Mouse (Mus musculus) gastrocnemius, postnatal 14 days (tissue): ENCODE measurements at regions not wholly inside any gene's neighbourhood (a gene's known extent, or its start where the extent isn't known, plus 50 kb on each side); places are given as distances from the start of the nearest gene placed in this dataset.

ENCODE experiments used
- DNase-seq: peaks from one replicate; pipeline ENCODE4 v3.0.0; 2021; ENCODE audit warnings: mixed read lengths
- intact Hi-C: fragments of 180-260 bp; cut with DNase I; formaldehyde crosslinking; loops from one replicate; pipeline ENCODE4 v1.15.1; 2025; ENCODE audit warnings: low total_unique reads

- no peak for DNase-seq
- intact Hi-C loops = no loop called here
Observed at GRCm38 (mm10) chr3:148246786-148247185, 743.6 kb downstream of the Adgrl2 start.

GRCm38 (mm10) chr3:148238093-148238492 is 752.3 kb downstream of the Adgrl2 start:
- no peak for DNase-seq
- intact Hi-C loops = no loop called here

GRCm38 (mm10) chr3:148237555-148237954 is 752.8 kb downstream of the Adgrl2 start:
- no peak for DNase-seq

GRCm38 (mm10) chr3:148233616-148234015 is 756.7 kb downstream of the Adgrl2 start:
- intact Hi-C loops = no loop called here
- no peak for DNase-seq

More at GRCm38 (mm10) chr3:148237555-148237954, 752.8 kb downstream of the Adgrl2 start:
- intact Hi-C loops = no loop called here

GRCm38 (mm10) chr3:148229192-148229591 is 761.2 kb downstream of the Adgrl2 start:
- intact Hi-C loops = no loop called here
- no peak for DNase-seq

- intact Hi-C loops = no loop called here
- peak; percentile 13 for DNase-seq
Observed at GRCm38 (mm10) chr3:148228002-148228707, 762.2 kb downstream of the Adgrl2 start.

GRCm38 (mm10) chr3:148220826-148221225 is 769.5 kb downstream of the Adgrl2 start:
- no peak for DNase-seq
- intact Hi-C loops = no loop called here

- intact Hi-C loops = no loop called here
- no peak for DNase-seq
Observed at GRCm38 (mm10) chr3:148220024-148220590, 770.2 kb downstream of the Adgrl2 start.

- no peak for DNase-seq
- intact Hi-C loops = no loop called here
Observed at GRCm38 (mm10) chr3:148202148-148202547, 788.2 kb downstream of the Adgrl2 start.

GRCm38 (mm10) chr3:148186704-148187103 is 803.7 kb downstream of the Adgrl2 start:
- DNase-seq = no peak
- intact Hi-C loops = no loop called here

- intact Hi-C loops = no loop called here
- no peak for DNase-seq
Observed at GRCm38 (mm10) chr3:148167556-148167955, 822.8 kb downstream of the Adgrl2 start.

GRCm38 (mm10) chr3:148159059-148159458 is 831.3 kb downstream of the Adgrl2 start:
- no peak for DNase-seq
- intact Hi-C loops = no loop called here

GRCm38 (mm10) chr3:148158533-148158932 is 831.8 kb downstream of the Adgrl2 start:
- DNase-seq = no peak
- intact Hi-C loops = no loop called here

- DNase-seq = peak; percentile 10
- intact Hi-C loops = no loop called here
Observed at GRCm38 (mm10) chr3:148143776-148144175, 846.6 kb downstream of the Adgrl2 start.

- intact Hi-C loops = no loop called here
- no peak for DNase-seq
Observed at GRCm38 (mm10) chr3:148136791-148137251, 853.5 kb downstream of the Adgrl2 start.

GRCm38 (mm10) chr3:148134646-148135045 is 855.7 kb downstream of the Adgrl2 start:
- no peak for DNase-seq
- intact Hi-C loops = no loop called here

- intact Hi-C loops = no loop called here
- no peak for DNase-seq
Observed at GRCm38 (mm10) chr3:148115576-148115975, 874.8 kb downstream of the Adgrl2 start.

- intact Hi-C loops = no loop called here
- DNase-seq = no peak
Observed at GRCm38 (mm10) chr3:148112204-148112603, 878.2 kb downstream of the Adgrl2 start.

GRCm38 (mm10) chr3:148107031-148107430 is 883.3 kb downstream of the Adgrl2 start:
- intact Hi-C loops = no loop called here
- DNase-seq = no peak

GRCm38 (mm10) chr3:148093930-148094329 is 896.4 kb downstream of the Adgrl2 start:
- intact Hi-C loops = no loop called here
- no peak for DNase-seq

GRCm38 (mm10) chr3:148075841-148076240 is 914.5 kb downstream of the Adgrl2 start:
- no peak for DNase-seq
- intact Hi-C loops = no loop called here
